Mouse (Mus musculus): ENCODE measurements around the gene Skiv2l. TPM values are rescaled to one million over a fixed set of nuclear protein-coding genes. Genes with fewer than 3 reads are reported as not detected.
A peak's percentile ranks its signal among the peaks of the same experiment; 100 is the strongest.
"Not testable (repeated sequence)": the region's sequence is repeated elsewhere in the genome, so short reads cannot be mapped to it uniquely, and the experiment has no call there.

Skiv2l gene
- total and polyA plus RNA-seq, 3 experiments, result 18.1 to 28.9 (median 26.8) TPM

DNA sequence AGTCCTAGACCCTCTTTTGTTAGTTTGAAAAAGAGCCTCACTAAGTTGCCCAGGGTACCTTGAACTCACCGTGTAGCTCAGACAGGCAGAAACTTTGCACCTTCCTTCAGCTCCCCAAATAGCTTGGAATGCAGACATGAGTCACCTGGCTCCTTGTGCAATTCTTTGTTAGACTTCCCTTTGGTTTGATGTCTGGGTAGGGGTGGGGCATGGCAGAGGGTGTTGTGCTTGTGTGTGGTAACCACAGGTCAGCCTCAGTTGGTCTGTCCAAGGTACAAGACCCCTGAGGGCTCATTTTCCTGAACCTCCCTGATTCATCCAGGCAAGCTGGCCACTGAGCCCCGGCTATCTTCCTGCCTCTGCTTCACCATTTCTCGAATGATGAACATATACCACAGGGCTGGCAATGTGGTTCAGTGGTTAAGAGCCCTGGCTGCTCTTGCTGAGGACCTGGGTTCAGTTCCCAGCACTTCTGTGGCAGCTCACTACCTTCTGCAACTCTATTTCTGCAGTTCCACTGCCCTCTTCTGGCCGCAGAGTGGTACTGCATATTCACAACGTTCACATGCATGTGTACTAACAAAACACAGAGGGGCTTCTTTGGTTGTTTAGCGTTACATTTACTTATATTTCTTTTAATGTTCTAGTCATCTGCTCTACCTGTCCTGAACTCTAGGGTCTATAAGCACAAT, 45.0 kb downstream of the Skiv2l start:
- Histone ChIP-seq H3K79me2 (replicated peaks; ENCODE audit: control insufficient read depth, insufficient read depth, low read length) (no peaks in the 10 kb centered on the region), H3K27ac (no peak overlapping the region), H3K4me3 (no peak overlapping the region), H3K36me3 (ENCODE audit: control insufficient read depth, insufficient read depth, low read length) (no peaks in the 10 kb centered on the region), H3K4me1 (ENCODE audit: control insufficient read depth, insufficient read depth, low read length) (no peaks in the 10 kb centered on the region), H3K27me3 (ENCODE audit: control insufficient read depth, insufficient read depth, low read length) (no peaks in the 10 kb centered on the region), H3K9ac (ENCODE audit: low read depth, low read length) (no peak overlapping the region)
- TF ChIP-seq EP300 (IDR thresholded peaks at IDR 0.05; ENCODE audit: insufficient read depth, low read depth, low read length), result no peak
- TF ChIP-seq CTCF (IDR thresholded peaks at IDR 0.05), result peak; percentile 58
- no peak for DNase-seq
- WGBS, result 67% methylated on average over 6 of the region's 6 CpGs
- intact Hi-C loops (cut with DNase I), result loop anchor here (5.0 kb wide), 1 partner anchor 83 kb away; no protein-coding TSS in a partner anchor

DNA sequence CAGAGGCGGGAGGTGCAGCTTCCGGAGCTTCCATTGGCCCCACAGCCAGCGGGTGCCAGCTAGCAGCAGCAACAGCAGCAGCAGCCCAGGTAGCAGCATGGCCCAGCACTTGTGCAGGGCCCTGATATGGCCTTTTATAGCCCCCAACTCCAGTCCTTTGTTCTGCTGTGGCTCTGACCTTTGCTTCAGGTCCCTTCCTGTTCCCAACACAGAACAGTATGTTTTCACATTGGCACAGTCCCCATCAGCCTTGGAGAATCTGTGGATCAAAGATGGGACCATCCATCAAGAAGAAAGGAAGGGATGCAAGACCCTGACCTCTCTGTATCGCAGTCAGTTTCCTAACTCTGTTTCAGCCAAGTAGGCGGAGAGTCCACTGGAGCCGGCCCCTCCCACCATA, 45.7 kb downstream of the Skiv2l start, which contains the start of gene Cyp21a1:
Gene Cyp21a1 (minus strand): TSS at position 261 of the 400 bp plus-strand sequence.
- H3K9ac ChIP-seq (ENCODE audit: low read depth, low read length); H3K27ac ChIP-seq; H3K79me2 ChIP-seq (replicated peaks; ENCODE audit: control insufficient read depth, insufficient read depth, low read length); H3K4me3 ChIP-seq; H3K4me1 ChIP-seq (ENCODE audit: control insufficient read depth, insufficient read depth, low read length); DNase-seq; H3K27me3 ChIP-seq (ENCODE audit: control insufficient read depth, insufficient read depth, low read length); H3K36me3 ChIP-seq (ENCODE audit: control insufficient read depth, insufficient read depth, low read length): not testable (repeated sequence)
- intact Hi-C loops (cut with DNase I), result loop anchor here (5.0 kb wide), 1 partner anchor 82 kb away; no protein-coding TSS in a partner anchor
- 75% methylated on average over 5 of the region's 6 CpGs for WGBS

DNA sequence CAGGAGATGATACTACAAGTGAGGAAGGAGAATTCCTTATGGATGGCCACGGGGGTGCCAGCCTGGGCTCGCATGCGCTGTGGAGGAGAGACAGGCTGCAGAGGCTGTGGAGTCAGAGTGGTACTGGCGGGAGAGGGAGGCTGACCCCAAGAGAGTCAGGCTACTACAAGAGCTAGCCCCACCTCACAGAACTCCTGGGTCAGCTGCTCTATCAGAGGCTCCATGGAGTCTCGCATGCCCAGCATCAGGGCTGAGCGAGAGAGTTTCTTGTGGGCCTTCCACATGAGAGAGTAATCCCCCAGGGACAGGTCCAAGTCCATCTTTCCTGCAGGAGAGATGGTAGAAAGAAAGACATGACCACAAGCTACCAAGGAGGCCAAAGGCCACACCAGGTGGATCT, 46.6 kb downstream of the Skiv2l start:
- H3K4me1 ChIP-seq (ENCODE audit: control insufficient read depth, insufficient read depth, low read length); H3K9ac ChIP-seq (ENCODE audit: low read depth, low read length); H3K27ac ChIP-seq; DNase-seq; H3K79me2 ChIP-seq (replicated peaks; ENCODE audit: control insufficient read depth, insufficient read depth, low read length); H3K4me3 ChIP-seq; H3K36me3 ChIP-seq (ENCODE audit: control insufficient read depth, insufficient read depth, low read length); H3K27me3 ChIP-seq (ENCODE audit: control insufficient read depth, insufficient read depth, low read length): not testable (repeated sequence)
- intact Hi-C loops (cut with DNase I), result loop anchor here (5.0 kb wide), 1 partner anchor 81 kb away; no protein-coding TSS in a partner anchor
- WGBS, result 86% methylated on average over 6 of the region's 6 CpGs

DNA sequence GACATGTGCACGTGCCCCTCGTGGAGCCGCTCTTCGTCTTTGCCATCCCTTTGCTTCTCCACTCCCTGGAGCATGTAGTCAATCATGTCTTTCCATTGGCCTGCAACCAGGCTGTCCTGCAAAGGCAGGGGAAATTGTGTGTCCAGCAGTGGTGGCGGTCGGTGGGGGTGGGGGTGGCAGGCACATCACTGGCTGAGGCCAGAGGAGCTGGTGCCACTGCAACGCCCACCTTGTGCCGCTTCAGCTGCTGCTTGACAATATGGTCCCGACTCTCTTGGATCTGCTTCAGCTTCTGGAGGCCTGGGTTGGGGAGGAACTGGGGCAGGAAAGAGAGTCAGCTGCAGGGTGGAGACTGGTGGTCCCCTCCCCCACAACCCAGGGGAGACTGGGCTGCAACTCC, 47.3 kb downstream of the Skiv2l start:
- H3K27me3 ChIP-seq (ENCODE audit: control insufficient read depth, insufficient read depth, low read length); H3K9ac ChIP-seq (ENCODE audit: low read depth, low read length); H3K36me3 ChIP-seq (ENCODE audit: control insufficient read depth, insufficient read depth, low read length); DNase-seq; H3K79me2 ChIP-seq (replicated peaks; ENCODE audit: control insufficient read depth, insufficient read depth, low read length); H3K4me3 ChIP-seq; H3K27ac ChIP-seq; H3K4me1 ChIP-seq (ENCODE audit: control insufficient read depth, insufficient read depth, low read length): not testable (repeated sequence)
- intact Hi-C loops (cut with DNase I), result loop anchor here (5.0 kb wide), 1 partner anchor 80 kb away; no protein-coding TSS in a partner anchor
- WGBS, result 86% methylated on average over 9 of the region's 9 CpGs

DNA sequence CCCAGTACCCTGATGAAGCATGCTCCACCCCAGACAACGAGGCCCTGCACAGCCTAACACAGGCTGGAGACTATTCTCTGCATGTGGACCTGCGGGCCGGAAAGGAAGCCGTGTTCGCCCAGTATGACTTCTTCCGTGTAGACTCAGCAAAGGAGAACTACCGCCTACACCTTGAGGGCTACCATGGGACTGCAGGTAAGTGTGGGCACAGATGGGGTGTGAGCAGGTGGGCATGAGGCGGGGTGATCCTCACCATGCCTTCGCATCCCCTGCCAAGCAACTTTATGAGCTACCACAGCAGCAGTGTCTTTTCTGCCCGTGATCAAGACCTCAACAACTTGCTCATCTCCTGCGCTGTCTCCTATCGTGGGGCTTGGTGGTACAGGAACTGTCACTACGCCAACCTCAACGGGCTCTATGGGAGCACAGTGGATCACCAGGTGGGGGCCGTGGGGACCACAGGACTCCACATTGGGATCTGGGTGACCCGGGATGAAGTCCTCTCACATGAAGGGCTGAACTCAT, 49.2 kb downstream of the Skiv2l start:
- not testable (repeated sequence) for H3K4me1 ChIP-seq (ENCODE audit: control insufficient read depth, insufficient read depth, low read length); H3K27me3 ChIP-seq (ENCODE audit: control insufficient read depth, insufficient read depth, low read length); H3K4me3 ChIP-seq; H3K79me2 ChIP-seq (replicated peaks; ENCODE audit: control insufficient read depth, insufficient read depth, low read length); DNase-seq; H3K9ac ChIP-seq (ENCODE audit: low read depth, low read length); H3K27ac ChIP-seq; H3K36me3 ChIP-seq (ENCODE audit: control insufficient read depth, insufficient read depth, low read length)
- intact Hi-C loops (cut with DNase I), result loop anchor here (5.0 kb wide), 1 partner anchor 79 kb away; no protein-coding TSS in a partner anchor
- 86% methylated on average over 16 of the region's 16 CpGs for WGBS

DNA sequence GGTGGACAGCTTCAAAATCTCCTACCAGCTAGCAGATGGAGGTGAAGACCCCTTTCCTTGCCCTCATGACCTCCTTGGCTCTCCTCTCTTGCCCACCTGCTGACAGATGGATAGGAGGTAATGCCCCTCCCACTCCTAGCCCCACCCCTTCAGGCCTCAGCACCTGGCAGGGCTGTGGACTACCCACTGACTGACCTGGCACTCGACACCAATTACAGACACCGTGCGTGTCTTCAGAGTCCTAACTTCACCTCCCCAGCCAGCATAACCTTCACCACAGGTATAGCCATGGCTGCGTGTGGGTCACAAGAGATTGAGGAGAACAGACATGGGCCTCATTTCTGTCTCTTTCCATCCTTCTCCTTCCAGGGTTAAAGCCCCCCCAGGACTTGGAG, 50.5 kb downstream of the Skiv2l start:
- no peak overlapping the region for H3K4me3 ChIP-seq
- H3K27ac ChIP-seq, result no peak overlapping the region
- WGBS, result 84% methylated on average over 4 of the region's 4 CpGs
- intact Hi-C loops (cut with DNase I), result no loop called here
- no peaks in the 10 kb centered on the region for H3K79me2 ChIP-seq (replicated peaks; ENCODE audit: control insufficient read depth, insufficient read depth, low read length)
- TF ChIP-seq EP300 (IDR thresholded peaks at IDR 0.05; ENCODE audit: insufficient read depth, low read depth, low read length) (no peak), POLR2A (IDR thresholded peaks at IDR 0.05; ENCODE audit: insufficient read depth, low read depth, low read length) (no peak), CTCF (IDR thresholded peaks at IDR 0.05) (no peak)
- DNase-seq, result no peak
- H3K36me3 ChIP-seq (ENCODE audit: control insufficient read depth, insufficient read depth, low read length), result no peaks in the 10 kb centered on the region
- H3K4me1 ChIP-seq (ENCODE audit: control insufficient read depth, insufficient read depth, low read length), result no peaks in the 10 kb centered on the region
- no peak overlapping the region for H3K9ac ChIP-seq (ENCODE audit: low read depth, low read length)
- H3K27me3 ChIP-seq (ENCODE audit: control insufficient read depth, insufficient read depth, low read length), result no peaks in the 10 kb centered on the region
